Mouse (Mus musculus): Measurements from ENCODE around the gene Blnk. TPM values are rescaled to one million over a fixed set of nuclear protein-coding genes. Genes with fewer than 3 reads are reported as not detected.
A peak's percentile ranks its signal among the peaks of the same experiment; 100 is the strongest.

The Blnk gene
- polyA plus RNA-seq, 1 experiment from 2014 or later = 23.8 TPM

GRCm38 (mm10) chr19:40995449-40996401 lies 1.4 kb upstream of the Blnk start:
- H3K27me3 ChIP-seq (replicated peaks; ENCODE audit: control insufficient read depth, insufficient read depth, low read length) = no peaks in the 10 kb centered on the region
- peak overlapping the region; percentile 60 for H3K27ac ChIP-seq (ENCODE audit: low read depth, low read length)
- no peak overlapping the region for H3K4me3 ChIP-seq (ENCODE audit: low read depth, low read length)
- WGBS = 33% methylated on average over 21 of the region's 21 CpGs
- no peaks in the 10 kb centered on the region for H3K9me3 ChIP-seq (ENCODE audit: control insufficient read depth)
- peak; percentile 57 for ATAC-seq
- H3K4me2 ChIP-seq (replicated peaks; ENCODE audit: low read depth) = peak overlapping the region; percentile 68
- H3K9ac ChIP-seq (ENCODE audit: low read depth, low read length) = no peak overlapping the region
- H3K4me1 ChIP-seq (replicated peaks; ENCODE audit: control insufficient read depth, insufficient read depth, low read length) = peaks cover 4% of the 10 kb centered on the region; the same call in 1 of the 2 replicates
- no peaks in the 10 kb centered on the region for H3K36me3 ChIP-seq (ENCODE audit: control insufficient read depth, insufficient read depth)
- TF ChIP-seq CTCF (IDR thresholded peaks at IDR 0.05; ENCODE audit: low read depth) = no peak

- no peak for ATAC-seq
- no peak overlapping the region for H3K9ac ChIP-seq (ENCODE audit: low read depth, low read length)
These were observed 576 bp upstream of the Blnk start for GRCm38 (mm10) chr19:40994911-40995310.

DNA sequence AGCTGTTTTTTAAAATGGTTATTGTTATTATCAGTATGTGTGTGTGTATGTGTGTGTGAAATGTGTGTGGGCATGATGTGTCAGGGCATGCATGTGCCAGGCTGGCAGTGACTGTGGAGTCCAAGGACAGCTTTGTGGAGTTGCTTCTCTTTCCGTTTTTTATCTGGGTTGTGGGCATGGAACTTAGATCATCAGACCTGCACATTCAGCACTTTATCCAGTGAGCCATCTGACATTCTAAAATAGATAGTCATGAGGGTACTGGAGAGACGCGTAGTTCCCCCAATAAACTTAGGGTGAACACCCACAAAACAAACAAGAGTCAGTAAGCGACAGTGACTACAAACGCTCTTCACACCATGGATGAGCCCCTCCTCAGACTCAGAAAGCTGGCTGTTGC lies 979 bp downstream of the Blnk start:
- H3K27me3 ChIP-seq (replicated peaks; ENCODE audit: control insufficient read depth, insufficient read depth, low read length) = no peaks in the 10 kb centered on the region
- no peaks in the 10 kb centered on the region for H3K36me3 ChIP-seq (ENCODE audit: control insufficient read depth, insufficient read depth)
- peaks cover 4% of the 10 kb centered on the region; the same call in 1 of the 2 replicates for H3K4me1 ChIP-seq (replicated peaks; ENCODE audit: control insufficient read depth, insufficient read depth, low read length)
- H3K27ac ChIP-seq (ENCODE audit: low read depth, low read length) = peak overlapping the region; percentile 91
- H3K4me2 ChIP-seq (replicated peaks; ENCODE audit: low read depth) = peak overlapping the region; percentile 68
- no peak for TF ChIP-seq CTCF (IDR thresholded peaks at IDR 0.05; ENCODE audit: low read depth)
- no peak for ATAC-seq
- H3K9me3 ChIP-seq (ENCODE audit: control insufficient read depth) = no peaks in the 10 kb centered on the region
- 35% methylated on average over 5 of the region's 5 CpGs for WGBS
- H3K4me3 ChIP-seq (ENCODE audit: low read depth, low read length) = peak overlapping the region; percentile 39
- H3K9ac ChIP-seq (ENCODE audit: low read depth, low read length) = peak overlapping the region; percentile 18

More at GRCm38 (mm10) chr19:40994911-40995310, 576 bp upstream of the Blnk start:
- no peak for TF ChIP-seq CTCF (IDR thresholded peaks at IDR 0.05; ENCODE audit: low read depth)
- no peak overlapping the region for H3K4me3 ChIP-seq (ENCODE audit: low read depth, low read length)
- H3K4me2 ChIP-seq (replicated peaks; ENCODE audit: low read depth) = peak overlapping the region; percentile 68
- no peaks in the 10 kb centered on the region for H3K36me3 ChIP-seq (ENCODE audit: control insufficient read depth, insufficient read depth)
- no peaks in the 10 kb centered on the region for H3K27me3 ChIP-seq (replicated peaks; ENCODE audit: control insufficient read depth, insufficient read depth, low read length)
- WGBS = 29% methylated on average over 7 of the region's 7 CpGs
- H3K9me3 ChIP-seq (ENCODE audit: control insufficient read depth) = no peaks in the 10 kb centered on the region
- H3K4me1 ChIP-seq (replicated peaks; ENCODE audit: control insufficient read depth, insufficient read depth, low read length) = peaks cover 4% of the 10 kb centered on the region; the same call in 1 of the 2 replicates
- H3K27ac ChIP-seq (ENCODE audit: low read depth, low read length) = peak overlapping the region; percentile 60

DNA sequence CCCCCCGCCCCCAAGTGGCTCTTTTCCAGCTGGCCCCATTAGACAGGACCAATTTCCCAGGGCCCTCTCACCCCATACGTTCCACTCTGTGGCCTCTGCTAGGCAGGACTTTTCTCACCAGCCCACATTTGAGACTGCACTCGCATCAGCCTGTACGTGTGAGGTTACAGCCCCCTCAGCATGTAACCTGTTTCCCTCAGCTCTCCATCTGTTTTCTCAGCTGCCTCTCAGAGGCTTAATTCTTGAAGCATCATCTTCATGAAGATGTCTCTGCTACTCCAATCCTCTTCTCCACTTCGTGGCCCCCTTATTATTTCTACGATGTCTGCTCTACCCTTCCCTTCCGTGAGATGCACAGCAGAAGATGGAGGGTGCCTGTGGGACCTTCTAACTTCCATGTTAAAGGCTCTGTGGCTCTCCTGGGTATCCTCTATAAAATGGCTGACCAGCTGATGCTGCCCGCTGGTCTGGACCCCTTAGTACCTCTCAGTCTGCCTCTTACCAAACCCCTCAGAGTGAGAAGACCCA lies 1.8 kb downstream of the Blnk start:
- Histone ChIP-seq H3K36me3 (ENCODE audit: control insufficient read depth, insufficient read depth) (no peaks in the 10 kb centered on the region), H3K27ac (ENCODE audit: low read depth, low read length) (no peak overlapping the region), H3K9ac (ENCODE audit: low read depth, low read length) (no peak overlapping the region), H3K4me3 (ENCODE audit: low read depth, low read length) (peak overlapping the region; percentile 39), H3K27me3 (replicated peaks; ENCODE audit: control insufficient read depth, insufficient read depth, low read length) (no peaks in the 10 kb centered on the region), H3K4me1 (replicated peaks; ENCODE audit: control insufficient read depth, insufficient read depth, low read length) (peaks cover 4% of the 10 kb centered on the region; the same call in 1 of the 2 replicates), H3K9me3 (ENCODE audit: control insufficient read depth) (no peaks in the 10 kb centered on the region), H3K4me2 (replicated peaks; ENCODE audit: low read depth) (peak overlapping the region; percentile 68)
- no peak for TF ChIP-seq CTCF (IDR thresholded peaks at IDR 0.05; ENCODE audit: low read depth)
- 59% methylated on average over 8 of the region's 8 CpGs for WGBS
- no peak for ATAC-seq

- Histone ChIP-seq H3K36me3 (ENCODE audit: control insufficient read depth, insufficient read depth) (no peaks in the 10 kb centered on the region), H3K27me3 (replicated peaks; ENCODE audit: control insufficient read depth, insufficient read depth, low read length) (no peaks in the 10 kb centered on the region), H3K27ac (ENCODE audit: low read depth, low read length) (no peak overlapping the region), H3K4me1 (replicated peaks; ENCODE audit: control insufficient read depth, insufficient read depth, low read length) (peaks cover 4% of the 10 kb centered on the region; the same call in 1 of the 2 replicates), H3K9me3 (ENCODE audit: control insufficient read depth) (no peaks in the 10 kb centered on the region), H3K9ac (ENCODE audit: low read depth, low read length) (no peak overlapping the region), H3K4me3 (ENCODE audit: low read depth, low read length) (peak overlapping the region; percentile 39), H3K4me2 (replicated peaks; ENCODE audit: low read depth) (peak overlapping the region; percentile 68)
- 37% methylated on average over 11 of the region's 11 CpGs for WGBS
- ATAC-seq = no peak
- TF ChIP-seq CTCF (IDR thresholded peaks at IDR 0.05; ENCODE audit: low read depth) = no peak
These were observed 2.2 kb downstream of the Blnk start for GRCm38 (mm10) chr19:40992096-40992495.

- Histone ChIP-seq H3K9ac (ENCODE audit: low read depth, low read length) (no peak overlapping the region), H3K9me3 (ENCODE audit: control insufficient read depth) (no peaks in the 10 kb centered on the region), H3K27me3 (replicated peaks; ENCODE audit: control insufficient read depth, insufficient read depth, low read length) (no peaks in the 10 kb centered on the region), H3K4me2 (replicated peaks; ENCODE audit: low read depth) (peak overlapping the region; percentile 68), H3K4me1 (replicated peaks; ENCODE audit: control insufficient read depth, insufficient read depth, low read length) (peaks cover 4% of the 10 kb centered on the region; the same call in 1 of the 2 replicates), H3K36me3 (ENCODE audit: control insufficient read depth, insufficient read depth) (no peaks in the 10 kb centered on the region), H3K27ac (ENCODE audit: low read depth, low read length) (no peak overlapping the region), H3K4me3 (ENCODE audit: low read depth, low read length) (no peak overlapping the region)
- 60% methylated on average over 7 of the region's 7 CpGs for WGBS
- no peak for TF ChIP-seq CTCF (IDR thresholded peaks at IDR 0.05; ENCODE audit: low read depth)
- no peak for ATAC-seq
These were observed 2.7 kb downstream of the Blnk start for GRCm38 (mm10) chr19:40991626-40992025.

All from intestine, postnatal 0 days (tissue).